Mouse (Mus musculus) adrenal gland, postnatal 36 days (tissue): ENCODE measurements around the gene Dnal4. TPM values are rescaled to one million over a fixed set of nuclear protein-coding genes. Genes with fewer than 3 reads are reported as not detected.

ENCODE experiments used
- DNase-seq, 2 experiments: peaks; one replicate each; pipeline ENCODE4 v3.0.0; 2021; ENCODE audit warnings: mixed read lengths in 1 of 2
- total RNA-seq, 2 experiments: library from RNA; stranded (reverse); gene quantifications; 2 replicates each; pipeline ENCODE4 v1.2.3; 2021

The Dnal4 gene
- total RNA-seq, 2 experiments from 2014 or later: 19.5 to 22.9 TPM

GRCm38 (mm10) chr15:79733192-79733591 is 44.5 kb downstream of the Dnal4 start:
- DNase-seq: no peak

- DNase-seq: no peak
Measured at GRCm38 (mm10) chr15:79731554-79731953, 46.1 kb downstream of the Dnal4 start.

- no peak for DNase-seq
Measured at GRCm38 (mm10) chr15:79728731-79729388, 48.8 kb downstream of the Dnal4 start.

- no peak for DNase-seq
Measured at GRCm38 (mm10) chr15:79728311-79728710, 49.3 kb downstream of the Dnal4 start.

GRCm38 (mm10) chr15:79727840-79728239 is 49.8 kb downstream of the Dnal4 start:
- no peak for DNase-seq

DNA sequence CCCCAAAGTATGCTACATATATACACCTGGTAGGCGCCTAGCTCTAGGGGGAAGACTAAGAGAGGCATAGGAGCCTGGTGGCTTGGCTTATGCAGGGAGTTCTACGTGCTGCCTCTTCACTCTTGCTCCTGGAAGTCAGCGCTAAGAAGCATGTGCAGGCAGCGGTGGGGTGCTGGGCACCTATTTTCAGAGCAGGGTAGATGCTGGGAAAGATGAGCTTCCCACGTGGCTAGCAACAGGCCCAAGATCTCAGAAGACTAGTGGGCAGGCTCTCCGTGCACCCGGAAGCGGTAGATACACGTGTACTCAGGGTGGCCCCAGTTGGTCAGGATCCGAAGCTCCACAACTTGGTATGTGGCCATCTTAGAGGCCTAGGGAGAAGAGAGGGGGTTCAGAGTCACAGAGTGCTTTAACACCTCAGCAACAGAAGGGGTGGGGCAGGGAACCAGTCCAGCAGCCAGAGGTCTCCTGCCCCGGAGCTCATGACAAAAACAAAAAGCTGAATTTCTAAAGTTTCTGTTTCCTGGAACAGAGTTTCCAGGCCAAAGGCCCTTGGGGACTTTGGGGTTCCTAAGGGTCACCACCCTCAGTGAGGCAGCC is 52.4 kb downstream of the Dnal4 start:
- DNase-seq: peak in 1 of 2 experiments; percentile 30

DNA sequence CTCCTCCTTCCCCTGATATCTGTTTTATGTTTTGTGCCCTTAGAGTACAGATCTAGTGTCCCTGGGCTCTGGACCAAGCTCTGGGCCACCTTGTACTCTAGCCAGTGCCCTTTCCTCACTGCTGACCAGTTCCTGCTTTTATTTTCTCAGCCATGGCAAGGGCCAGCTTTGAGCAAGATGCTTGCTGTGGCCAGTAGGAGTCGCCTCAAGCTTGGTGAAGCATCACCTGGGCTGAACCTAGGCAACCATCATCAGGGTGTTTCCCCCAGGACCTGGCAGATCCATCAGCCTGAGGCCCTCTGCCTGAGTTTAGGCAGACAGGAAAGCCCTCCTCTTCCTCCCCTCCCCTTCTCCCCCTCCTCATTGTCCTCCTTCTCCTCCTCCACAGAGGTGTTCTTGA is 54.2 kb downstream of the Dnal4 start:
- peak; percentile 49 to 59 for DNase-seq

DNA sequence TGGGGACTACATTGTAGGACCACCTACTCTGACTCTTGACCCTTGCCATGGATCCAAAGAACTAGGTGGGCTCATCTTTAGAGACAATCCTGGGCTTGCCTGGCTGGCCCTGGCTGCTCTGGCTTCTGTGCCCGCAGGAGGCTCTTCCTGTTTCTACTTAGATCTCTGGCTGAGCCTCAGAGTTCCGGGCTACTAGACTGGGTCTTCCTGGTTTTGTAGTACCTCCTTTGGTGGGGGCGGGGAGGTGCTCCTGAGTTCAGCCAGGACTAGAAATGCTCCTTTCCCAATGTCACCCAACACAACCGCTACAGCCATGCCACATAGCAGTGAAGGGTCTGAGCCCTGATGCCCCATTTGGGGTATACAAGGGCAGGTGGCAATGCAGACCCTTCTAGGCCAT is 56.9 kb downstream of the Dnal4 start:
- DNase-seq: no peak

DNA sequence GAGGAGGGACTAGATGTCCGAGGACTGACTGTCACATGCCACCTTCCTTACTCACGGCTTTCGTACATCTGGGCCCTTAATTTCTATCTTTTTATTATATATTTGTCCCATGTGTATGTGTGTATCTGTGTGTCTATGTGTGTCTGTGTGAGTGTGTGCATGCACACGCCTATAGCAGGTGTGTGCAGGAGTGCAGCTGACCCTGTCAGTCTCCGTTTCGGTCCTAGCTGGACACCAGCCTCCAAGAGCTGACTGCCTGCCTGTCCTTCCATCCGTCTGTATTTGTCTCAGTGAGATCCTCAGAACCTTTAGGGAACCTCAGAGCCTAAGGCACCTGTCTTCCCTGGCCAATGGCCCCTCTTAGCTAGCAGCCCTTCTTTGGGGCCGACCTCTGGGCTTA is 57.4 kb downstream of the Dnal4 start:
- no peak for DNase-seq

GRCm38 (mm10) chr15:79716710-79717109 is 60.9 kb downstream of the Dnal4 start:
- DNase-seq: no peak

DNA sequence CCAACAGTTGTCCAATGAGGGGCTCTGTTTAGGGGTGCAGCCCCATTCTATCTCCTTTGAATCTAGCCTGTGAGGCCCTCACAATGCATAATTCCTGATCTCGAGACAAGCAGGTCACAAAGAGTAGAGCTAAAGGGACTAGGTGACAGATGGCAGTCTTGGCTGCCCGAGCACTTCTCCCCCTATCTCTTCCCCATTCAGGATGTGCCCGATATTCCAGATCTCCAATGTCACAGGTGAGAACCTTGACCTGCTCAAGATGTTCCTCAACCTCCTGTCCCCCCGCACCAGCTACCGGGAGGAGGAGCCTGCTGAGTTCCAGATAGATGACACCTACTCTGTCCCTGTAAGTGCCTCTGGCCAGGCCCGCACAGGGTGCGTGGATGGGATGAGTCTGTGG is 62.0 kb downstream of the Dnal4 start:
- no peak for DNase-seq

Other genes with a start within 250 kb of the Dnal4 start
- gene Ddx17, start 231.1 kb downstream of the Dnal4 start, total RNA-seq: 100 to 1,000 TPM; 228 to 300 TPM
- 1 to 10 TPM in 1 of 2 experiments, under 1 TPM in 1; 0.83 to 1.6 TPM for gene Dmc1, start 172.7 kb downstream of the Dnal4 start, total RNA-seq
- gene Fam227a, start 118.9 kb downstream of the Dnal4 start, total RNA-seq: 1 to 10 TPM; 2.4 to 2.8 TPM
- 10 to 100 TPM; 15.9 to 24.7 TPM for gene Cby1, start 118.7 kb downstream of the Dnal4 start, total RNA-seq
- gene Tomm22, start 107.0 kb downstream of the Dnal4 start, total RNA-seq: 100 to 1,000 TPM; 110 to 112 TPM
- 10 to 100 TPM; 33.8 to 36.4 TPM for gene Josd1, start 89.9 kb downstream of the Dnal4 start, total RNA-seq
- 10 to 100 TPM; 25.8 to 27.2 TPM for gene Gtpbp1, start 87.0 kb downstream of the Dnal4 start, total RNA-seq
- 10 to 100 TPM; 58.1 to 61.0 TPM for gene Sun2, start 35.3 kb downstream of the Dnal4 start, total RNA-seq
- gene Nptxr, start 26.9 kb upstream of the Dnal4 start, total RNA-seq: 1 to 10 TPM; 6.0 to 6.7 TPM
- 1 to 10 TPM; 1.1 to 2.2 TPM for gene Npcd, start 56.4 kb upstream of the Dnal4 start, total RNA-seq
- 10 to 100 TPM; 55.8 to 57.4 TPM for gene Cbx6, start 56.8 kb upstream of the Dnal4 start, total RNA-seq
- gene Apobec3, start 113.8 kb upstream of the Dnal4 start, total RNA-seq: 10 to 100 TPM; 14.5 to 15.7 TPM
- 10 to 100 TPM; 11.9 to 20.6 TPM for gene Cbx7, start 193.3 kb upstream of the Dnal4 start, total RNA-seq
- 10 to 100 TPM; 31.7 to 39.4 TPM for gene Pdgfb, start 237.1 kb upstream of the Dnal4 start, total RNA-seq